Comparison of ENCODE assay signal across 8 mouse cellular contexts in the genomic region with DNA sequence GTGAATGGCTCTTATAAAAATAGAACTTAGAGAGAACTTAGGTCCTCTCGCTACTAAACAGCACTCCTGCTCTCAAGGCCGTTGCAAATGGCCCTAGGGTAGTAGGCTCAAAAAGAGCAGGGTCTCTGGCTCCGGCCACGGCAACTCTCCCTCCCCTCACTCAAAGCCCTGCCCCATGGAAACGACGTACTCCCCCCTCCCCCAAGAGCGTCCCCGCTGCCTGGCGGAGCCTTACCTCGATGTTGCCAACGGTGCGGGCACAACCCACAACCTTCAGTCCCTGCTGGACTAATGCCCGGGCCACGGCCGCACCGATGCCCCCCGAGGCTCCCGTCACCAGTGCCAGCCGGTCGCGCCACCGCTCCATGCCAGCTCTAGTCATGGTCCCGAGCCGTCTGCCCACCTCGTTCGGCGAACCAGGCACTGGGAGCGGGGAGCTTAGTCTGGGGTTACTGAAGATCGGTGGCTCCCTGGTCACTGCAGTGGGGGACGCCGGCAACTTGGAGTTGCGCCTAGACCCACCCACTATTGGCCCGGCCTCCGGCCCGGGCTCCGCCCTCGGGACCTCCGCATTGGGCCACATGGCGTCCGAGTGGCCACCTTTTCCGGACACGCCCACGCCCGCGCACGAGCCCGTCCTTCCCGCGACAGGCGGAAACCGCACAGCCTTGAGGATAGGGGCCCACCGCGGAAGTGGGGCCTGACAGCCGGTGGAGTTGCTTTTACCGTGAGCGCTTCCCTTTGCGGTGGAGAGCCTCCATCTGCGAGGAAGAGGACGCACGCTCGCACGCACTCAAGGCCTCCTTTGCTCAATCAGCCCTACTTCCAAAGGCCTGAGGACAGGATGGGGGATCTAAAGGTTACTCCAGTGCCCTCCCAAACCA. TPM values are rescaled to one million over a fixed set of nuclear protein-coding genes. Genes with fewer than 3 reads are reported as not detected.
A peak's percentile ranks its signal among the peaks of the same experiment; 100 is the strongest.
DNase-seq lines count a peak whose midpoint lies in the region; ATAC-seq and TF ChIP-seq lines count a peak whose summit lies in the region.

Gene Dhrs11 (minus strand): TSS at position 479 of the 884 bp plus-strand sequence.

- H3K4me2 ChIP-seq in forebrain, embryonic 12.5 days = peak within 1 kb of the TSS; percentile 94
- H3K4me2 ChIP-seq in heart, embryonic 16.5 days (ENCODE audit: low read depth, low read length) = peak within 1 kb of the TSS; percentile 83
- H3K4me2 ChIP-seq in liver, embryonic 15.5 days = peak within 1 kb of the TSS; percentile 92
- H3K4me2 ChIP-seq in neural tube, embryonic 11.5 days (ENCODE audit: low read depth) = peak within 1 kb of the TSS; percentile 83
- H3K4me2 ChIP-seq in stomach, embryonic 16.5 days (ENCODE audit: low read depth, low read length) = peak within 1 kb of the TSS; percentile 95

- peak within 1 kb of the TSS; percentile 95 for H3K4me3 ChIP-seq in E14TG2a.4 (replicated peaks; ENCODE audit: low read length)
- peak within 1 kb of the TSS; percentile 63 for H3K4me3 ChIP-seq in forebrain, embryonic 12.5 days (replicated peaks)
- peak within 1 kb of the TSS; percentile 64 for H3K4me3 ChIP-seq in heart, embryonic 16.5 days (ENCODE audit: low read length)
- H3K4me3 ChIP-seq in liver, embryonic 15.5 days (replicated peaks) = peak within 1 kb of the TSS; percentile 79
- H3K4me3 ChIP-seq in neural tube, embryonic 11.5 days (ENCODE audit: low read depth, low read length) = peak within 1 kb of the TSS; percentile 70
- peak within 1 kb of the TSS; percentile 91 for H3K4me3 ChIP-seq in stomach, embryonic 16.5 days (replicated peaks; ENCODE audit: low read length)

- H3K36me3 ChIP-seq in E14TG2a.4 (ENCODE audit: insufficient read depth, low read length) = peaks cover 36% of the 10 kb centered on the region
- peaks cover 32% of the 10 kb centered on the region for H3K36me3 ChIP-seq in forebrain, embryonic 12.5 days (replicated peaks)
- H3K36me3 ChIP-seq in heart, embryonic 16.5 days (ENCODE audit: control insufficient read depth, insufficient read depth) = peaks cover 19% of the 10 kb centered on the region
- H3K36me3 ChIP-seq in liver, embryonic 15.5 days (replicated peaks) = peaks cover 77% of the 10 kb centered on the region
- H3K36me3 ChIP-seq in neural tube, embryonic 11.5 days (ENCODE audit: control insufficient read depth, insufficient read depth, low read length) = peaks cover 2% of the 10 kb centered on the region; the same call in 1 of the 2 replicates
- H3K36me3 ChIP-seq in stomach, embryonic 16.5 days (ENCODE audit: control insufficient read depth, insufficient read depth, low read length) = 0 out of 2 replicates have a peak, but pooled peaks cover 3% of the 10 kb centered on the region

- no peak for TF ChIP-seq CTCF in E14TG2a.4 (conservative IDR thresholded peaks at IDR 0.05; ENCODE audit: low read length)

- H3K4me1 ChIP-seq in E14TG2a.4 (replicated peaks; ENCODE audit: low read depth, low read length) = peaks cover 33% of the 10 kb centered on the region
- H3K4me1 ChIP-seq in forebrain, embryonic 12.5 days = peaks cover 16% of the 10 kb centered on the region
- peaks cover 34% of the 10 kb centered on the region for H3K4me1 ChIP-seq in heart, embryonic 16.5 days (ENCODE audit: control insufficient read depth, insufficient read depth, low read length)
- peaks cover 49% of the 10 kb centered on the region for H3K4me1 ChIP-seq in liver, embryonic 15.5 days (replicated peaks)
- peaks cover 2% of the 10 kb centered on the region; the same call in 1 of the 2 replicates for H3K4me1 ChIP-seq in neural tube, embryonic 11.5 days (ENCODE audit: control insufficient read depth, insufficient read depth, low read length)
- H3K4me1 ChIP-seq in stomach, embryonic 16.5 days (ENCODE audit: control insufficient read depth, insufficient read depth, low read length) = peaks cover 20% of the 10 kb centered on the region

- H3K9ac ChIP-seq in forebrain, embryonic 12.5 days = peak within 1 kb of the TSS; percentile 76
- peak within 1 kb of the TSS; percentile 77 for H3K9ac ChIP-seq in heart, embryonic 16.5 days (ENCODE audit: low read length)
- peak within 1 kb of the TSS; percentile 97 for H3K9ac ChIP-seq in liver, embryonic 15.5 days
- H3K9ac ChIP-seq in neural tube, embryonic 11.5 days (ENCODE audit: low read length) = peak within 1 kb of the TSS; percentile 53
- peak within 1 kb of the TSS; percentile 91 for H3K9ac ChIP-seq in stomach, embryonic 16.5 days (ENCODE audit: low read length)

- peak; percentile 93 for ATAC-seq in forebrain, embryonic 12.5 days (ENCODE audit: low FRiP score)
- ATAC-seq in heart, embryonic 16.5 days (replicated peaks; ENCODE audit: extremely low read depth, insufficient read depth, low FRiP score) = peak; percentile 92
- ATAC-seq in liver, embryonic 15.5 days (ENCODE audit: insufficient read depth) = peak; percentile 90
- ATAC-seq in neural tube, embryonic 11.5 days (ENCODE audit: insufficient read depth, low FRiP score, low TSS enrichment) = peak; percentile 91
- ATAC-seq in stomach, embryonic 16.5 days (ENCODE audit: insufficient read depth, low FRiP score) = peak; percentile 97

- DNase-seq in c-Kit-positive CD71-positive TER-119-positive erythroid progenitor cells, embryonic 14.5 days (ENCODE audit: low spot score) = peak; percentile 82
- peak; percentile 95 to 98 for DNase-seq in kidney, postnatal 36 days
- peak; percentile 88 for DNase-seq in neural tube, embryonic 11.5 days (ENCODE audit: low spot score)

- peaks cover 6% of the 10 kb centered on the region; the same call in 1 of the 2 replicates for H3K27me3 ChIP-seq in E14TG2a.4 (ENCODE audit: insufficient read depth, low read length)
- H3K27me3 ChIP-seq in forebrain, embryonic 12.5 days = no peaks in the 10 kb centered on the region
- H3K27me3 ChIP-seq in heart, embryonic 16.5 days (ENCODE audit: control insufficient read depth, insufficient read depth, low read length) = no peaks in the 10 kb centered on the region
- no peaks in the 10 kb centered on the region for H3K27me3 ChIP-seq in liver, embryonic 15.5 days
- H3K27me3 ChIP-seq in neural tube, embryonic 11.5 days (ENCODE audit: control insufficient read depth, insufficient read depth, low read length) = no peaks in the 10 kb centered on the region
- no peaks in the 10 kb centered on the region for H3K27me3 ChIP-seq in stomach, embryonic 16.5 days (ENCODE audit: control insufficient read depth, insufficient read depth, low read length)

- WGBS in forebrain, embryonic 12.5 days = under 1% methylated on average over 62 of the region's 62 CpGs
- under 1% methylated on average over 62 of the region's 62 CpGs for WGBS in heart, embryonic 16.5 days
- under 1% methylated on average over 62 of the region's 62 CpGs for WGBS in liver, embryonic 15.5 days (ENCODE audit: insufficient replicate concordance)
- under 1% methylated on average over 62 of the region's 62 CpGs for WGBS in neural tube, embryonic 11.5 days
- WGBS in stomach, embryonic 16.5 days = under 1% methylated on average over 62 of the region's 62 CpGs

- H3K27ac ChIP-seq in forebrain, embryonic 12.5 days = peak within 1 kb of the TSS; percentile 38; the same call in 1 of the 2 replicates
- peak within 1 kb of the TSS; percentile 98 for H3K27ac ChIP-seq in heart, embryonic 16.5 days (ENCODE audit: low read length)
- peak within 1 kb of the TSS; percentile 98 for H3K27ac ChIP-seq in liver, embryonic 15.5 days (replicated peaks)
- H3K27ac ChIP-seq in neural tube, embryonic 11.5 days (ENCODE audit: low read depth, low read length) = no peak within 1 kb of the TSS
- H3K27ac ChIP-seq in stomach, embryonic 16.5 days (ENCODE audit: low read length) = peak within 1 kb of the TSS; percentile 83

- H3K9me3 ChIP-seq in E14TG2a.4 (ENCODE audit: low read length) = no peaks in the 10 kb centered on the region
- H3K9me3 ChIP-seq in forebrain, embryonic 12.5 days = no peaks in the 10 kb centered on the region
- no peaks in the 10 kb centered on the region for H3K9me3 ChIP-seq in heart, embryonic 16.5 days (replicated peaks; ENCODE audit: control insufficient read depth, low read length)
- H3K9me3 ChIP-seq in liver, embryonic 15.5 days (replicated peaks) = no peaks in the 10 kb centered on the region
- H3K9me3 ChIP-seq in neural tube, embryonic 11.5 days (ENCODE audit: control insufficient read depth, low read length) = no peaks in the 10 kb centered on the region
- H3K9me3 ChIP-seq in stomach, embryonic 16.5 days (replicated peaks; ENCODE audit: control insufficient read depth, low read length) = no peaks in the 10 kb centered on the region

RNA-seq across cellular contexts. Expression of gene Dhrs11, which starts in this region (rescaled TPM):
- polyA plus RNA-seq in forebrain, embryonic 12.5 days (2016; fragmentation: Nextera tagmentation; extraction: Ambion mirVana) = 4.8 and 5.8 TPM in 2 replicates
- 73.8 and 81.8 TPM in 2 replicates for polyA plus RNA-seq in heart, embryonic 16.5 days (2015; fragmentation: Nextera tagmentation; extraction: Ambion mirVana)
- polyA plus RNA-seq in liver, embryonic 15.5 days (2015; fragmentation: Nextera tagmentation; extraction: Ambion mirVana) = 246 and 274 TPM in 2 replicates
- polyA plus RNA-seq in neural tube, embryonic 11.5 days (2014; fragmentation: Nextera tagmentation; extraction: Ambion mirVana) = 11.6 and 13.8 TPM in 2 replicates
- 25.5 and 29.5 TPM in 2 replicates for polyA plus RNA-seq in stomach, embryonic 16.5 days (2015; fragmentation: Nextera tagmentation; extraction: Ambion mirVana)
